Mouse (Mus musculus): ENCODE data around the gene Wasf3. TPM values are rescaled to one million over a fixed set of nuclear protein-coding genes. Genes with fewer than 3 reads are reported as not detected.

The Wasf3 gene
- polyA plus RNA-seq (2012; rRNA removed): 3.0 and 3.1 TPM in 2 replicates

GRCm38 (mm10) chr5:146384935-146385591 is at the start of gene Wasf3:
Gene Wasf3 (plus strand): TSS chr5:146384985.
- no peak for DNase-seq (ENCODE audit: low read depth)

- no peak for DNase-seq (ENCODE audit: low read depth)
These were observed 46.7 kb upstream of the Wasf3 start for GRCm38 (mm10) chr5:146338064-146338463.

- DNase-seq (ENCODE audit: low read depth): no peak
These were observed 44.7 kb upstream of the Wasf3 start for GRCm38 (mm10) chr5:146340037-146340436.

GRCm38 (mm10) chr5:146344911-146345686 is 39.7 kb upstream of the Wasf3 start:
- no peak for DNase-seq (ENCODE audit: low read depth)

GRCm38 (mm10) chr5:146347081-146347480 is 37.7 kb upstream of the Wasf3 start:
- no peak for DNase-seq (ENCODE audit: low read depth)

- DNase-seq (ENCODE audit: low read depth): no peak
These were observed 35.6 kb upstream of the Wasf3 start for GRCm38 (mm10) chr5:146349183-146349582.

GRCm38 (mm10) chr5:146350784-146351183 is 34.0 kb upstream of the Wasf3 start:
- no peak for DNase-seq (ENCODE audit: low read depth)

- DNase-seq (ENCODE audit: low read depth): no peak
These were observed 32.8 kb upstream of the Wasf3 start for GRCm38 (mm10) chr5:146352006-146352405.

- no peak for DNase-seq (ENCODE audit: low read depth)
These were observed 24.4 kb upstream of the Wasf3 start for GRCm38 (mm10) chr5:146360386-146360785.

GRCm38 (mm10) chr5:146362711-146363110 is 22.1 kb upstream of the Wasf3 start:
- DNase-seq (ENCODE audit: low read depth): no peak

- DNase-seq (ENCODE audit: low read depth): no peak
These were observed 16.4 kb upstream of the Wasf3 start for GRCm38 (mm10) chr5:146368356-146368755.

GRCm38 (mm10) chr5:146368971-146369370 is 15.8 kb upstream of the Wasf3 start:
- DNase-seq (ENCODE audit: low read depth): no peak

GRCm38 (mm10) chr5:146370794-146371193 is 14.0 kb upstream of the Wasf3 start:
- DNase-seq (ENCODE audit: low read depth): no peak

- no peak for DNase-seq (ENCODE audit: low read depth)
These were observed 11.5 kb upstream of the Wasf3 start for GRCm38 (mm10) chr5:146373238-146373637.

GRCm38 (mm10) chr5:146376601-146377000 is 8.2 kb upstream of the Wasf3 start:
- DNase-seq (ENCODE audit: low read depth): no peak

GRCm38 (mm10) chr5:146380041-146380440 is 4.7 kb upstream of the Wasf3 start:
- DNase-seq (ENCODE audit: low read depth): no peak

- DNase-seq (ENCODE audit: low read depth): no peak
These were observed 2.5 kb upstream of the Wasf3 start for GRCm38 (mm10) chr5:146382268-146382667.

- DNase-seq (ENCODE audit: low read depth): no peak
These were observed 1.4 kb upstream of the Wasf3 start for GRCm38 (mm10) chr5:146383401-146383800.

GRCm38 (mm10) chr5:146385989-146386388 is 1.2 kb downstream of the Wasf3 start:
- DNase-seq (ENCODE audit: low read depth): no peak

GRCm38 (mm10) chr5:146386906-146387305 is 2.1 kb downstream of the Wasf3 start:
- no peak for DNase-seq (ENCODE audit: low read depth)

GRCm38 (mm10) chr5:146394563-146394962 is 9.8 kb downstream of the Wasf3 start:
- no peak for DNase-seq (ENCODE audit: low read depth)

- no peak for DNase-seq (ENCODE audit: low read depth)
These were observed 12.5 kb downstream of the Wasf3 start for GRCm38 (mm10) chr5:146397253-146397652.

GRCm38 (mm10) chr5:146398386-146399115 is 13.8 kb downstream of the Wasf3 start:
- DNase-seq (ENCODE audit: low read depth): no peak

Measured in gonadal fat pad, adult 2 months (tissue).